In genomic region chr12:73032665-73033064, GRCm38 (mm10) we compare ENCODE assay signal across 29 mouse cellular contexts. TPM values are rescaled to one million over a fixed set of nuclear protein-coding genes. Genes with fewer than 3 reads are reported as not detected.
"Had no signal": no experiment of that assay in that cellular context is flagged by ENCODE, and none has a peak within 500 bp of the region (broad histone marks: within the 10 kb centered on the region; RNA-seq: fewer than 3 reads in every experiment).

No protein-coding gene starts in this region.

- H3K27ac ChIP-seq: heart, embryonic 10.5 days; hindbrain, embryonic 13.5 days; hindbrain, embryonic 15.5 days; hindbrain, postnatal 0 days; kidney, embryonic 15.5 days; kidney, postnatal 0 days; layer of hippocampus, adult 2 months; left cerebral cortex, adult 2 months; limb, embryonic 10.5 days; limb, embryonic 12.5 days; liver, embryonic 13.5 days; liver, embryonic 15.5 days had no signal

- H3K4me1 ChIP-seq: hindbrain, embryonic 15.5 days; liver, embryonic 13.5 days; liver, embryonic 15.5 days had no signal

- H3K4me2 ChIP-seq: heart, embryonic 12.5 days; hindbrain, embryonic 13.5 days; hindbrain, embryonic 15.5 days; kidney, embryonic 15.5 days; limb, embryonic 12.5 days; liver, embryonic 11.5 days; liver, embryonic 13.5 days; liver, embryonic 15.5 days had no signal

- H3K36me3 ChIP-seq: heart, embryonic 10.5 days; heart, embryonic 12.5 days; hindbrain, embryonic 13.5 days; hindbrain, embryonic 15.5 days; kidney, embryonic 15.5 days; limb, embryonic 10.5 days; limb, embryonic 12.5 days; liver, embryonic 13.5 days; liver, embryonic 15.5 days had no signal

- DNase-seq: gastrocnemius, postnatal 14 days; gastrocnemius, postnatal 36 days; heart, adult 18-20 months; heart, postnatal 14 days; heart, postnatal 36 days; kidney, adult 11 months; kidney, adult 2 months; kidney, adult 9 months; kidney, postnatal 14 days; kidney, postnatal 36 days; liver; liver, embryonic 13.5 days had no signal

- ATAC-seq: hindbrain, postnatal 0 days; intestine, embryonic 16.5 days had no signal

- H3K9me3 ChIP-seq: heart, embryonic 10.5 days; heart, embryonic 12.5 days; hindbrain, embryonic 13.5 days; hindbrain, embryonic 15.5 days; kidney, embryonic 15.5 days; limb, embryonic 10.5 days; limb, embryonic 12.5 days; liver, embryonic 13.5 days; liver, embryonic 15.5 days had no signal

- H3K4me3 ChIP-seq: heart, embryonic 10.5 days; heart, embryonic 12.5 days; hindbrain, embryonic 13.5 days; hindbrain, embryonic 15.5 days; kidney, embryonic 15.5 days; layer of hippocampus, adult 2 months; left cerebral cortex, adult 2 months; limb, embryonic 10.5 days; limb, embryonic 12.5 days; liver, embryonic 13.5 days; liver, embryonic 15.5 days had no signal

- H3K9ac ChIP-seq: heart, embryonic 12.5 days; hindbrain, embryonic 13.5 days; hindbrain, embryonic 15.5 days; kidney, embryonic 15.5 days; limb, embryonic 12.5 days; liver, embryonic 13.5 days; liver, embryonic 15.5 days had no signal

RNA-seq across cellular contexts. Expression of gene Six1, which starts 21.0 kb away (rescaled TPM):
- total RNA-seq: hematopoietic stem cell, adult 5-6 weeks; layer of hippocampus, postnatal 25 days had no signal
- polyA plus RNA-seq: intestine, embryonic 14.5 days; intestine, embryonic 16.5 days had no signal
